Mouse (Mus musculus): Measurements from ENCODE around the gene Sgf29. TPM values are rescaled to one million over a fixed set of nuclear protein-coding genes. Genes with fewer than 3 reads are reported as not detected.

Sgf29 gene
- polyA plus RNA-seq, 1 experiment from 2014 or later = 22.7 TPM

- H3K9ac ChIP-seq (replicated peaks) = no peak overlapping the region
- H3K36me3 ChIP-seq (replicated peaks; ENCODE audit: insufficient read depth, low read length) = no peaks in the 10 kb centered on the region
- 57% methylated on average over 5 of the region's 5 CpGs for WGBS (ENCODE audit: insufficient replicate concordance)
- H3K4me3 ChIP-seq (ENCODE audit: low read depth, low read length) = no peak overlapping the region
- no peak for TF ChIP-seq EP300 (IDR thresholded peaks at IDR 0.05; ENCODE audit: low read depth)
- no peak for TF ChIP-seq CTCF (IDR thresholded peaks at IDR 0.05; ENCODE audit: low read depth)
- ATAC-seq (no peak), DNase-seq (no peak)
- H3K27ac ChIP-seq (ENCODE audit: low read depth) = 0 out of 2 replicates have a peak overlapping the region, but pooled peaks have one; percentile 37
- H3K4me2 ChIP-seq (ENCODE audit: low read depth, low read length) = no peak overlapping the region
- H3K4me1 ChIP-seq (ENCODE audit: insufficient read depth) = peaks cover 14% of the 10 kb centered on the region
- H3K27me3 ChIP-seq (ENCODE audit: insufficient read depth, low read length) = no peaks in the 10 kb centered on the region
- H3K9me3 ChIP-seq (ENCODE audit: low read length) = no peaks in the 10 kb centered on the region
These were observed 3.4 kb upstream of the Sgf29 start for GRCm38 (mm10) chr7:126645708-126646107.

- ATAC-seq (no peak), DNase-seq (no peak)
- Histone ChIP-seq H3K27me3 (ENCODE audit: insufficient read depth, low read length) (no peaks in the 10 kb centered on the region), H3K4me1 (ENCODE audit: insufficient read depth) (peaks cover 19% of the 10 kb centered on the region), H3K9ac (replicated peaks) (no peak overlapping the region), H3K4me3 (ENCODE audit: low read depth, low read length) (peak overlapping the region; percentile 60), H3K4me2 (ENCODE audit: low read depth, low read length) (peak overlapping the region; percentile 83), H3K9me3 (ENCODE audit: low read length) (no peaks in the 10 kb centered on the region), H3K27ac (ENCODE audit: low read depth) (no peak overlapping the region), H3K36me3 (replicated peaks; ENCODE audit: insufficient read depth, low read length) (no peaks in the 10 kb centered on the region)
- 73% methylated on average over 4 of the region's 4 CpGs for WGBS (ENCODE audit: insufficient replicate concordance)
- TF ChIP-seq EP300 (IDR thresholded peaks at IDR 0.05; ENCODE audit: low read depth) (no peak), CTCF (IDR thresholded peaks at IDR 0.05; ENCODE audit: low read depth) (peak; percentile 55)
These were observed 623 bp upstream of the Sgf29 start for GRCm38 (mm10) chr7:126648486-126648885.

GRCm38 (mm10) chr7:126650852-126651251, 1.7 kb downstream of the Sgf29 start:
- peak overlapping the region; percentile 83 for H3K4me2 ChIP-seq (ENCODE audit: low read depth, low read length)
- DNase-seq = no peak
- H3K4me3 ChIP-seq (ENCODE audit: low read depth, low read length) = no peak overlapping the region
- WGBS (ENCODE audit: insufficient replicate concordance) = 30% methylated on average over 2 of the region's 2 CpGs
- TF ChIP-seq EP300 (IDR thresholded peaks at IDR 0.05; ENCODE audit: low read depth) (peak; percentile 71), CTCF (IDR thresholded peaks at IDR 0.05; ENCODE audit: low read depth) (no peak)
- peaks cover 25% of the 10 kb centered on the region for H3K4me1 ChIP-seq (ENCODE audit: insufficient read depth)
- H3K36me3 ChIP-seq (replicated peaks; ENCODE audit: insufficient read depth, low read length) = no peaks in the 10 kb centered on the region
- no peak for ATAC-seq
- no peaks in the 10 kb centered on the region for H3K9me3 ChIP-seq (ENCODE audit: low read length)
- H3K9ac ChIP-seq (replicated peaks) = no peak overlapping the region
- no peak overlapping the region for H3K27ac ChIP-seq (ENCODE audit: low read depth)
- no peaks in the 10 kb centered on the region for H3K27me3 ChIP-seq (ENCODE audit: insufficient read depth, low read length)

GRCm38 (mm10) chr7:126653991-126654390, 4.9 kb downstream of the Sgf29 start:
- DNase-seq = no peak
- H3K27me3 ChIP-seq (ENCODE audit: insufficient read depth, low read length) = no peaks in the 10 kb centered on the region
- peaks cover 24% of the 10 kb centered on the region for H3K4me1 ChIP-seq (ENCODE audit: insufficient read depth)
- ATAC-seq = no peak
- TF ChIP-seq EP300 (IDR thresholded peaks at IDR 0.05; ENCODE audit: low read depth) = no peak
- no peak for TF ChIP-seq CTCF (IDR thresholded peaks at IDR 0.05; ENCODE audit: low read depth)
- H3K9me3 ChIP-seq (ENCODE audit: low read length) = no peaks in the 10 kb centered on the region
- WGBS (ENCODE audit: insufficient replicate concordance) = 53% methylated on average over 2 of the region's 2 CpGs
- H3K9ac ChIP-seq (replicated peaks) = no peak overlapping the region
- no peaks in the 10 kb centered on the region for H3K36me3 ChIP-seq (replicated peaks; ENCODE audit: insufficient read depth, low read length)
- no peak overlapping the region for H3K4me3 ChIP-seq (ENCODE audit: low read depth, low read length)
- no peak overlapping the region for H3K27ac ChIP-seq (ENCODE audit: low read depth)
- H3K4me2 ChIP-seq (ENCODE audit: low read depth, low read length) = no peak overlapping the region

GRCm38 (mm10) chr7:126655695-126656094, 6.6 kb downstream of the Sgf29 start:
- Histone ChIP-seq H3K27me3 (ENCODE audit: insufficient read depth, low read length) (no peaks in the 10 kb centered on the region), H3K9me3 (ENCODE audit: low read length) (no peaks in the 10 kb centered on the region), H3K4me2 (ENCODE audit: low read depth, low read length) (peak overlapping the region; percentile 11; the same call in 1 of the 2 replicates), H3K9ac (replicated peaks) (no peak overlapping the region), H3K4me3 (ENCODE audit: low read depth, low read length) (no peak overlapping the region), H3K4me1 (ENCODE audit: insufficient read depth) (peaks cover 15% of the 10 kb centered on the region), H3K27ac (ENCODE audit: low read depth) (peak overlapping the region; percentile 71), H3K36me3 (replicated peaks; ENCODE audit: insufficient read depth, low read length) (no peaks in the 10 kb centered on the region)
- DNase-seq (no peak), ATAC-seq (peak; percentile 62)
- TF ChIP-seq EP300 (IDR thresholded peaks at IDR 0.05; ENCODE audit: low read depth) (no peak), CTCF (IDR thresholded peaks at IDR 0.05; ENCODE audit: low read depth) (no peak)
- 57% methylated on average over 3 of the region's 3 CpGs for WGBS (ENCODE audit: insufficient replicate concordance)

GRCm38 (mm10) chr7:126657522-126657921, 8.4 kb downstream of the Sgf29 start:
- Histone ChIP-seq H3K36me3 (replicated peaks; ENCODE audit: insufficient read depth, low read length) (peaks cover under 1% of the 10 kb centered on the region; the same call in 1 of the 2 replicates), H3K9ac (replicated peaks) (no peak overlapping the region), H3K27ac (ENCODE audit: low read depth) (no peak overlapping the region), H3K4me1 (ENCODE audit: insufficient read depth) (peaks cover 9% of the 10 kb centered on the region), H3K4me3 (ENCODE audit: low read depth, low read length) (no peak overlapping the region), H3K27me3 (ENCODE audit: insufficient read depth, low read length) (no peaks in the 10 kb centered on the region), H3K4me2 (ENCODE audit: low read depth, low read length) (no peak overlapping the region), H3K9me3 (ENCODE audit: low read length) (no peaks in the 10 kb centered on the region)
- TF ChIP-seq CTCF (IDR thresholded peaks at IDR 0.05; ENCODE audit: low read depth) (no peak), EP300 (IDR thresholded peaks at IDR 0.05; ENCODE audit: low read depth) (no peak)
- whole genome bisulfite sequencing (ENCODE audit: insufficient replicate concordance) = 89% methylated on average over 1 of the region's 1 CpGs
- ATAC-seq (no peak), DNase-seq (no peak)

- H3K4me1 ChIP-seq (ENCODE audit: insufficient read depth) = peaks cover 9% of the 10 kb centered on the region
- H3K27me3 ChIP-seq (ENCODE audit: insufficient read depth, low read length) = no peaks in the 10 kb centered on the region
- no peak overlapping the region for H3K27ac ChIP-seq (ENCODE audit: low read depth)
- no peaks in the 10 kb centered on the region for H3K9me3 ChIP-seq (ENCODE audit: low read length)
- H3K9ac ChIP-seq (replicated peaks) = no peak overlapping the region
- TF ChIP-seq CTCF (IDR thresholded peaks at IDR 0.05; ENCODE audit: low read depth) = no peak
- no peak for TF ChIP-seq EP300 (IDR thresholded peaks at IDR 0.05; ENCODE audit: low read depth)
- no peak overlapping the region for H3K4me3 ChIP-seq (ENCODE audit: low read depth, low read length)
- ATAC-seq (no peak), DNase-seq (no peak)
- 79% methylated on average over 3 of the region's 3 CpGs for WGBS (ENCODE audit: insufficient replicate concordance)
- H3K4me2 ChIP-seq (ENCODE audit: low read depth, low read length) = no peak overlapping the region
- peaks cover 8% of the 10 kb centered on the region for H3K36me3 ChIP-seq (replicated peaks; ENCODE audit: insufficient read depth, low read length)
These were observed 10.7 kb downstream of the Sgf29 start for GRCm38 (mm10) chr7:126659771-126660170.

Measured in liver, postnatal 0 days (tissue).